Mouse (Mus musculus): ENCODE results near the gene Tango6. TPM values are rescaled to one million over a fixed set of nuclear protein-coding genes. Genes with fewer than 3 reads are reported as not detected.

Tango6 gene
- polyA plus RNA-seq, 1 experiment = 5.9 TPM

DNA sequence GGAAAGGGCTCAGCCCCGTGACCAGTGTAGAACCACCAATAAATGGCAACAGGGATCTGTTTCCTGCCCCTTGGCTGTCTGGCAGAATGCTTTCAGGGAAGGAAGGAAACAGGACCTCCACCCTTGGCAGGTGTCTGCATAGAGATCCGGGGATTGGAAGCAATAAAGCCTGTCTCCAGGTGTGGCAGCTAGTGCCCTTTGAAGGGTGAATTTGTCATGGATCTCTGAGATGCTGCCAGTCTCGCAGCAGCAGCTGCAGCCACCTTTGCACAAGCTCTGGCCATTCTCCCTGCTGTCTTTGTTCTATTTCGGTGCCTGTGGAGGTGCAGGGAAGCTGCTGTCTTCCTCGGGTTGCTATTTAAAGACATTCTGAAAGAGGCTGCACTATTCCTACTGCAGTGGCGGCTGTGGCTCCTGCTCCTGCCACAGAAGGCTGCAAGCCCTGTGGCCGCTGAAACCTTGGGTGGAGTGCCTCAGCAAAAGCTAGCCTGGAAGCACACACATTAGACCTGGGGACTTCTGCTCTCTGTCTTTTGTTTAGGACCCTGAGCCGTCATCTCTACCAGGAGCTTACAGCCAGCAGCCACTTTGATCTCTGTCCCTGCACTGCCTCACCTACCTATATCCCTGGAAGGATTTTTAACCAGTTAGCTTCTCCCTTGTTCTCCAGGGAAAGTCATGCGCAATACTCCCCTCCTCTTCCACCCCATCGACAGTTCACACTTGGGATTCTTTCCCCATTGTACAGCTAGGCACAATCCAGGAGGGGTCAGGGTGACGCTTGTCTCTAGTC lies 156.5 kb downstream of the Tango6 start:
- no peaks in the 10 kb centered on the region for H3K4me1 ChIP-seq (ENCODE audit: control insufficient read depth, insufficient read depth, low read length)
- WGBS = 37% methylated on average over 11 of the region's 11 CpGs
- no peak overlapping the region for H3K4me3 ChIP-seq (replicated peaks; ENCODE audit: extremely low read depth, low read depth, low read length)
- TF ChIP-seq CTCF (IDR thresholded peaks at IDR 0.05; ENCODE audit: insufficient read depth, low read length) (no peak), POLR2A (IDR thresholded peaks at IDR 0.05; ENCODE audit: borderline replicate concordance, extremely low read depth, low read depth, low read length) (no peak)
- no peak for DNase-seq

- WGBS = 68% methylated on average over 10 of the region's 10 CpGs
- H3K4me3 ChIP-seq (replicated peaks; ENCODE audit: extremely low read depth, low read depth, low read length) = no peak overlapping the region
- TF ChIP-seq POLR2A (IDR thresholded peaks at IDR 0.05; ENCODE audit: borderline replicate concordance, extremely low read depth, low read depth, low read length) (no peak), CTCF (IDR thresholded peaks at IDR 0.05; ENCODE audit: insufficient read depth, low read length) (no peak)
- no peak for DNase-seq
- no peaks in the 10 kb centered on the region for H3K4me1 ChIP-seq (ENCODE audit: control insufficient read depth, insufficient read depth, low read length)
These were observed 167.2 kb downstream of the Tango6 start for GRCm38 (mm10) chr8:106850034-106850433.

GRCm38 (mm10) chr8:106854534-106855241 lies 171.8 kb downstream of the Tango6 start:
- Histone ChIP-seq H3K4me3 (replicated peaks; ENCODE audit: extremely low read depth, low read depth, low read length) (no peak overlapping the region), H3K4me1 (ENCODE audit: control insufficient read depth, insufficient read depth, low read length) (no peaks in the 10 kb centered on the region)
- TF ChIP-seq CTCF (IDR thresholded peaks at IDR 0.05; ENCODE audit: insufficient read depth, low read length) (no peak), POLR2A (IDR thresholded peaks at IDR 0.05; ENCODE audit: borderline replicate concordance, extremely low read depth, low read depth, low read length) (no peak)
- 67% methylated on average over 8 of the region's 8 CpGs for WGBS
- no peak for DNase-seq

GRCm38 (mm10) chr8:106855242-106855562 lies 172.3 kb downstream of the Tango6 start:
- no peak for DNase-seq
- no peak for TF ChIP-seq CTCF (IDR thresholded peaks at IDR 0.05; ENCODE audit: insufficient read depth, low read length)
- TF ChIP-seq POLR2A (IDR thresholded peaks at IDR 0.05; ENCODE audit: borderline replicate concordance, extremely low read depth, low read depth, low read length) = no peak
- 77% methylated on average over 3 of the region's 3 CpGs for WGBS
- Histone ChIP-seq H3K4me1 (ENCODE audit: control insufficient read depth, insufficient read depth, low read length) (no peaks in the 10 kb centered on the region), H3K4me3 (replicated peaks; ENCODE audit: extremely low read depth, low read depth, low read length) (no peak overlapping the region)

DNA sequence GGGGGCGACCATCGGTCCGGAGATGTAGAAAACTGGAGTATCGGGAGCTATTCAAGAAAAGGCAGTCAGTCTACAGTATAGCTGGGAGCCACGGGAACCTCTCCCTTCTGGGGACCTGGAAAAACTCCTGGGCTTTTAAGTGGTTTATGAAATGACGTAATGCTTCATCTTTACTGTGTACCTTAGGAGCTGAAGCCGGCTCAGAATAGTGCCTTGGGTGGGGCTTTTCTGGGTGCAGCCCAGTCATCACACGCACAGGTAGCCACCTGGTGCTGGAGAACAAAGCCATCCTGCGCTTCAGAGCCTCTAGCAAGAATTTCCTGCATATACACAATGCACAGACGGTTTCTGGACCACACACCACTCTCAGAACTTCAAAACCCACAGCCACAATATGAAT lies 180.0 kb downstream of the Tango6 start:
- TF ChIP-seq POLR2A (IDR thresholded peaks at IDR 0.05; ENCODE audit: borderline replicate concordance, extremely low read depth, low read depth, low read length) (no peak), CTCF (IDR thresholded peaks at IDR 0.05; ENCODE audit: insufficient read depth, low read length) (no peak)
- DNase-seq = no peak
- WGBS = 78% methylated on average over 10 of the region's 10 CpGs
- Histone ChIP-seq H3K4me1 (ENCODE audit: control insufficient read depth, insufficient read depth, low read length) (no peaks in the 10 kb centered on the region), H3K4me3 (replicated peaks; ENCODE audit: extremely low read depth, low read depth, low read length) (no peak overlapping the region)

GRCm38 (mm10) chr8:106865354-106865753 lies 182.5 kb downstream of the Tango6 start:
- Histone ChIP-seq H3K4me1 (ENCODE audit: control insufficient read depth, insufficient read depth, low read length) (no peaks in the 10 kb centered on the region), H3K4me3 (replicated peaks; ENCODE audit: extremely low read depth, low read depth, low read length) (no peak overlapping the region)
- WGBS = 78% methylated on average over 9 of the region's 9 CpGs
- no peak for DNase-seq
- TF ChIP-seq POLR2A (IDR thresholded peaks at IDR 0.05; ENCODE audit: borderline replicate concordance, extremely low read depth, low read depth, low read length) (no peak), CTCF (IDR thresholded peaks at IDR 0.05; ENCODE audit: insufficient read depth, low read length) (no peak)

- WGBS = 6% methylated on average over 18 of the region's 18 CpGs
- TF ChIP-seq POLR2A (IDR thresholded peaks at IDR 0.05; ENCODE audit: borderline replicate concordance, extremely low read depth, low read depth, low read length) (no peak), CTCF (IDR thresholded peaks at IDR 0.05; ENCODE audit: insufficient read depth, low read length) (no peak)
- Histone ChIP-seq H3K4me3 (replicated peaks; ENCODE audit: extremely low read depth, low read depth, low read length) (peak within 1 kb of the TSS; percentile 31), H3K4me1 (ENCODE audit: control insufficient read depth, insufficient read depth, low read length) (peaks cover 18% of the 10 kb centered on the region)
- DNase-seq = peak; percentile 18
These were observed 187.2 kb downstream of the Tango6 start, which contains the start of gene Has3 for GRCm38 (mm10) chr8:106870051-106870450. Has3 (plus strand) TSS chr8:106870242.

- peak; percentile 54 for DNase-seq
- WGBS = under 1% methylated on average over 63 of the region's 63 CpGs
These were observed 187.9 kb downstream of the Tango6 start for GRCm38 (mm10) chr8:106870537-106871327.

GRCm38 (mm10) chr8:106871328-106871926 lies 188.6 kb downstream of the Tango6 start:
- peak overlapping the region; percentile 31 for H3K4me3 ChIP-seq (replicated peaks; ENCODE audit: extremely low read depth, low read depth, low read length)
- DNase-seq = peak; percentile 16
- WGBS = 3% methylated on average over 15 of the region's 15 CpGs
- H3K4me1 ChIP-seq (ENCODE audit: control insufficient read depth, insufficient read depth, low read length) = peaks cover 18% of the 10 kb centered on the region
- no peak for TF ChIP-seq POLR2A (IDR thresholded peaks at IDR 0.05; ENCODE audit: borderline replicate concordance, extremely low read depth, low read depth, low read length)
- no peak for TF ChIP-seq CTCF (IDR thresholded peaks at IDR 0.05; ENCODE audit: insufficient read depth, low read length)

More at GRCm38 (mm10) chr8:106870537-106871327, 187.9 kb downstream of the Tango6 start:
- no peak for TF ChIP-seq POLR2A (IDR thresholded peaks at IDR 0.05; ENCODE audit: borderline replicate concordance, extremely low read depth, low read depth, low read length)
- TF ChIP-seq CTCF (IDR thresholded peaks at IDR 0.05; ENCODE audit: insufficient read depth, low read length) = no peak
- Histone ChIP-seq H3K4me1 (ENCODE audit: control insufficient read depth, insufficient read depth, low read length) (peaks cover 18% of the 10 kb centered on the region), H3K4me3 (replicated peaks; ENCODE audit: extremely low read depth, low read depth, low read length) (peak overlapping the region; percentile 31)

Data from lung, adult 2 months (tissue).